Mouse (Mus musculus): ENCODE measurements around the gene Syn3. TPM values are rescaled to one million over a fixed set of nuclear protein-coding genes. Genes with fewer than 3 reads are reported as not detected.
"Not testable (repeated sequence)": the region's sequence is repeated elsewhere in the genome, so short reads cannot be mapped to it uniquely, and the experiment has no call there.

Gene Syn3
- total RNA-seq, 1 experiment = 1.5 TPM

DNA sequence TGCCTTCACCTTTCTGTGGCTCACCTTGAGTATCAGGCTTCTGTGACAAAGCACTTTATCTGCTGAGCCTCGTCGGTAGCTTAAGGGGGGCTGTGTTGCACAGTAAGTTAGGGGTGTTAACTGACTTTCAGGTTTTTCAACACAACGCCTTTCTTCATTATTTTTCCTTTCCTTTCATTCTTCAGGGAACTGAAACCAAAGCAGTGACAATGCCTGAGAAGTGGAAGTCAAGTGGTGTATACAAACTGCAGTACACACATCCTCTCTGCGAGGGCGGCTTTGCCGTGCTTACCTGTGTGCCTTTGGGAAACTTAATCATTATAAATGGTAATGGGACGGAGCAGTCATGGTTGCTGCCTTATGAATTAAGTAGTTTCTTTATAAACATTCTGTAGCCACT is 468.0 kb downstream of the Syn3 start:
- Histone ChIP-seq H3K27ac (ENCODE audit: insufficient read depth, low read depth, low read length, poor library complexity, severe bottlenecking) (no peak overlapping the region), H3K9ac (ENCODE audit: insufficient read depth, low read depth, low read length, poor library complexity, severe bottlenecking) (no peak overlapping the region), H3K36me3 (ENCODE audit: control insufficient read depth, insufficient read depth, low read length, poor library complexity, severe bottlenecking) (peaks cover 22% of the 10 kb centered on the region), H3K4me1 (ENCODE audit: control insufficient read depth in 2 of 2, insufficient read depth in 2 of 2, low read length in 2 of 2, poor library complexity in 1 of 2) (no peaks in the 10 kb centered on the region), H3K9me3 (ENCODE audit: control insufficient read depth, insufficient read depth, low read depth, low read length) (no peaks in the 10 kb centered on the region), H3K4me3 (ENCODE audit: insufficient read depth in 1 of 2, low read depth in 1 of 2, low read length in 2 of 2, poor library complexity in 1 of 2, severe bottlenecking in 1 of 2) (no peak overlapping the region)
- in situ Hi-C loops (cut with MboI; ENCODE audit: low sequenced_read_pairs in 2 of 2, unreplicated experiment in 2 of 2) = no loop called here
- TF ChIP-seq HCFC1 (IDR thresholded peaks at IDR 0.05; ENCODE audit: borderline replicate concordance, insufficient read depth, low read length) (no peak), ZNF384 (IDR thresholded peaks at IDR 0.05; ENCODE audit: low read depth, low read length) (no peak), MAFK (IDR thresholded peaks at IDR 0.05; ENCODE audit: insufficient read depth, low read depth, low read length) (no peak), CHD2 (IDR thresholded peaks at IDR 0.05; ENCODE audit: low read depth, low read length) (no peak), ZC3H11A (IDR thresholded peaks at IDR 0.05; ENCODE audit: borderline replicate concordance, low read depth, low read length) (no peak)
- no peak for DNase-seq (ENCODE audit: low read depth, low spot score)

DNA sequence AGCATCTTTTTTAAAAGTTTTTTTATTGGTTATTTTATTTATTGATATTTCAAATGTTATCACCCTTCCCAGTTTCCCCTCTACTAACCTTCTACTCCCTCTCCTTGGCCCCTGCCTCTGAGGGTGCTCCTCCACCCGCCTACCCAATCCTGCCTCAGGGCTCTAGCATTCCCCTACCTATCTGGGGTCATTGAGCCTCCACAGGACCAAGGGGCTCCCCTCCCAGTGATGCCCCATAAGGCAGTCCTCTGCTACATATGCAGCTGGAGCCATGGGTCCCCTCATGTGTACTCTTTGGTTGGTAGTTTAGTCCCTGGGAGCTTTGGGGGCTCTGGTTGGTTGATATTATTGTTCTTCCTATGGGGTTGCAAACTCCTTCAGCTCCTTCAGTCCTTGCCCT is 471.9 kb downstream of the Syn3 start:
- H3K9ac ChIP-seq (ENCODE audit: insufficient read depth, low read depth, low read length, poor library complexity, severe bottlenecking); H3K9me3 ChIP-seq (ENCODE audit: control insufficient read depth, insufficient read depth, low read depth, low read length); in situ Hi-C loops (cut with MboI; ENCODE audit: low sequenced_read_pairs in 2 of 2, unreplicated experiment in 2 of 2); H3K27ac ChIP-seq (ENCODE audit: insufficient read depth, low read depth, low read length, poor library complexity, severe bottlenecking); H3K4me1 ChIP-seq (ENCODE audit: control insufficient read depth in 2 of 2, insufficient read depth in 2 of 2, low read length in 2 of 2, poor library complexity in 1 of 2); H3K4me3 ChIP-seq (ENCODE audit: insufficient read depth in 1 of 2, low read depth in 1 of 2, low read length in 2 of 2, poor library complexity in 1 of 2, severe bottlenecking in 1 of 2); DNase-seq (ENCODE audit: low read depth, low spot score): not testable (repeated sequence)
- peaks cover 11% of the 10 kb centered on the region for H3K36me3 ChIP-seq (ENCODE audit: control insufficient read depth, insufficient read depth, low read length, poor library complexity, severe bottlenecking)

DNA sequence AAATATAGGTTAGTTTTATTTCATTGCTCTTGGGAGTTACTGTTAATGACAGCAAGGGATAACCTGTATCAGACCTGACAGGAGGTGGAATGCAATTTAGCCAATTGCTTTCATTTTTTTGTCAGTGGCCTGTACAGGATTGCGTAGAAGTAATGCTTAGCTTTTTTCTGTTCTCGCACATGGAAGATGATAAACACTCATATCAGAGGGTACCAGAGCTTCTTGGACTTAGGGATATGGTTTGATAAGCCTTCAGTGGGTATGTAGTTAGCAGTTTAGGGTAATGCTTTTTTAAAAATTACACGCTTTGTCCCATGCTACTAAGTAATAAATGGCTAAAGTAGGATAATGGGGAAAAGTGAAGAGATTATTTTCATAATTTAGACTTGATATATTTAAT is 472.3 kb downstream of the Syn3 start:
- in situ Hi-C loops (cut with MboI; ENCODE audit: low sequenced_read_pairs in 2 of 2, unreplicated experiment in 2 of 2) = no loop called here
- DNase-seq (ENCODE audit: low read depth, low spot score) = no peak
- Histone ChIP-seq H3K4me1 (ENCODE audit: control insufficient read depth in 2 of 2, insufficient read depth in 2 of 2, low read length in 2 of 2, poor library complexity in 1 of 2) (no peaks in the 10 kb centered on the region; a peak in 1 of 4 replicates), H3K36me3 (ENCODE audit: control insufficient read depth, insufficient read depth, low read length, poor library complexity, severe bottlenecking) (peaks cover 10% of the 10 kb centered on the region), H3K9ac (ENCODE audit: insufficient read depth, low read depth, low read length, poor library complexity, severe bottlenecking) (no peak overlapping the region), H3K27ac (ENCODE audit: insufficient read depth, low read depth, low read length, poor library complexity, severe bottlenecking) (no peak overlapping the region), H3K9me3 (ENCODE audit: control insufficient read depth, insufficient read depth, low read depth, low read length) (no peaks in the 10 kb centered on the region), H3K4me3 (ENCODE audit: insufficient read depth in 1 of 2, low read depth in 1 of 2, low read length in 2 of 2, poor library complexity in 1 of 2, severe bottlenecking in 1 of 2) (no peak overlapping the region)
- TF ChIP-seq CHD2 (IDR thresholded peaks at IDR 0.05; ENCODE audit: low read depth, low read length) (no peak), MAFK (IDR thresholded peaks at IDR 0.05; ENCODE audit: insufficient read depth, low read depth, low read length) (no peak), HCFC1 (IDR thresholded peaks at IDR 0.05; ENCODE audit: borderline replicate concordance, insufficient read depth, low read length) (no peak), ZNF384 (IDR thresholded peaks at IDR 0.05; ENCODE audit: low read depth, low read length) (no peak), ZC3H11A (IDR thresholded peaks at IDR 0.05; ENCODE audit: borderline replicate concordance, low read depth, low read length) (no peak)

DNA sequence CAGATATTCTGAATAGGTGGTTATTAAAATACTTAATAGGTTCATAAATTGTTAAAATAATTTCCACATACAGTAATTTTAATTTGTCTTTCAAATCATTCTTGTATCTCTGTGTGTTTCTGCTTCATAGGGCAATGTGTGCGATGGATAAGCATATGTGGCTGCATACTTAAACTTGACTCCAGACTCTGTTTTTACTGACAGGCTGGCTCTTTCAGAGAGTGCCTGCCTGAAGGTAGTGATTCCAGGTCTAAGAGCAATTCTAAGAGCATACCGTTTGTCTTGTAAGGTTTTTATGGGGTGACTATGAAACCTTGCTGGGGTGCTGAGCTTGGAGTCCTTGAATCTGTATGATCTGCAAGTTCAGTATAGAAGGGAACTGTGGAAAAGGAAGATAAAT is 472.8 kb downstream of the Syn3 start:
- no peak for DNase-seq (ENCODE audit: low read depth, low spot score)
- Histone ChIP-seq H3K4me3 (ENCODE audit: insufficient read depth in 1 of 2, low read depth in 1 of 2, low read length in 2 of 2, poor library complexity in 1 of 2, severe bottlenecking in 1 of 2) (no peak overlapping the region), H3K36me3 (ENCODE audit: control insufficient read depth, insufficient read depth, low read length, poor library complexity, severe bottlenecking) (peaks cover 8% of the 10 kb centered on the region), H3K9me3 (ENCODE audit: control insufficient read depth, insufficient read depth, low read depth, low read length) (no peaks in the 10 kb centered on the region), H3K27ac (ENCODE audit: insufficient read depth, low read depth, low read length, poor library complexity, severe bottlenecking) (no peak overlapping the region), H3K9ac (ENCODE audit: insufficient read depth, low read depth, low read length, poor library complexity, severe bottlenecking) (no peak overlapping the region), H3K4me1 (ENCODE audit: control insufficient read depth in 2 of 2, insufficient read depth in 2 of 2, low read length in 2 of 2, poor library complexity in 1 of 2) (no peaks in the 10 kb centered on the region; a peak in 1 of 4 replicates)
- in situ Hi-C loops (cut with MboI; ENCODE audit: low sequenced_read_pairs in 2 of 2, unreplicated experiment in 2 of 2) = no loop called here
- no peak for TF ChIP-seq ZC3H11A (IDR thresholded peaks at IDR 0.05; ENCODE audit: borderline replicate concordance, low read depth, low read length)
- no peak for TF ChIP-seq MAFK (IDR thresholded peaks at IDR 0.05; ENCODE audit: insufficient read depth, low read depth, low read length)
- no peak for TF ChIP-seq ZNF384 (IDR thresholded peaks at IDR 0.05; ENCODE audit: low read depth, low read length)
- TF ChIP-seq HCFC1 (IDR thresholded peaks at IDR 0.05; ENCODE audit: borderline replicate concordance, insufficient read depth, low read length) = no peak
- no peak for TF ChIP-seq CHD2 (IDR thresholded peaks at IDR 0.05; ENCODE audit: low read depth, low read length)

- Histone ChIP-seq H3K9ac (ENCODE audit: insufficient read depth, low read depth, low read length, poor library complexity, severe bottlenecking) (no peak overlapping the region), H3K4me3 (ENCODE audit: insufficient read depth in 1 of 2, low read depth in 1 of 2, low read length in 2 of 2, poor library complexity in 1 of 2, severe bottlenecking in 1 of 2) (no peak overlapping the region; a peak in 1 of 4 replicates), H3K4me1 (ENCODE audit: control insufficient read depth in 2 of 2, insufficient read depth in 2 of 2, low read length in 2 of 2, poor library complexity in 1 of 2) (peaks cover 4% of the 10 kb centered on the region in 2 experiments; a peak in 3 of 4 replicates), H3K9me3 (ENCODE audit: control insufficient read depth, insufficient read depth, low read depth, low read length) (no peaks in the 10 kb centered on the region), H3K36me3 (ENCODE audit: control insufficient read depth, insufficient read depth, low read length, poor library complexity, severe bottlenecking) (no peaks in the 10 kb centered on the region), H3K27ac (ENCODE audit: insufficient read depth, low read depth, low read length, poor library complexity, severe bottlenecking) (no peak overlapping the region)
- DNase-seq (ENCODE audit: low read depth, low spot score) = no peak
- in situ Hi-C loops (cut with MboI; ENCODE audit: low sequenced_read_pairs in 2 of 2, unreplicated experiment in 2 of 2) = no loop called here
- TF ChIP-seq ZC3H11A (IDR thresholded peaks at IDR 0.05; ENCODE audit: borderline replicate concordance, low read depth, low read length) (no peak), ZNF384 (IDR thresholded peaks at IDR 0.05; ENCODE audit: low read depth, low read length) (no peak), MAFK (IDR thresholded peaks at IDR 0.05; ENCODE audit: insufficient read depth, low read depth, low read length) (no peak), CHD2 (IDR thresholded peaks at IDR 0.05; ENCODE audit: low read depth, low read length) (no peak), HCFC1 (IDR thresholded peaks at IDR 0.05; ENCODE audit: borderline replicate concordance, insufficient read depth, low read length) (no peak)
These were observed 475.5 kb downstream of the Syn3 start for GRCm38 (mm10) chr10:86023149-86023548.
